Mouse (Mus musculus) kidney, embryonic 16.5 days (tissue): Measurements from ENCODE around the gene Rbx1. TPM values are rescaled to one million over a fixed set of nuclear protein-coding genes. Genes with fewer than 3 reads are reported as not detected.
A peak's percentile ranks its signal among the peaks of the same experiment; 100 is the strongest.
"Not testable (repeated sequence)": the region's sequence is repeated elsewhere in the genome, so short reads cannot be mapped to it uniquely, and the experiment has no call there.

Experiments used
- ATAC-seq: fragments of 200-750 bp; cut with Nextera tagmentation; 2 replicates; pipeline ENCODE4 v1.8.0; 2017; ENCODE audit warnings: moderate TSS enrichment; ENCODE audit not compliant: low FRiP score, low TSS enrichment
- H3K27ac ChIP-seq: fragments of 300-500 bp; sonication (generic); 2 replicates; pipeline ENCODE4 v1.5.1; 2014; ENCODE audit warnings: low read length
- H3K27me3 ChIP-seq: fragments of 300-500 bp; sonication (generic); 2 replicates; pipeline ENCODE4 v1.6.1; 2014; ENCODE audit warnings: low read length, control low read depth, mixed read lengths; ENCODE audit not compliant: insufficient read depth
- H3K36me3 ChIP-seq: fragments of 300-500 bp; sonication (generic); 2 replicates; pipeline ENCODE4 v1.6.1; 2014; ENCODE audit warnings: low read length, control low read depth, mixed read lengths; ENCODE audit not compliant: insufficient read depth
- H3K4me1 ChIP-seq: fragments of 300-500 bp; sonication (generic); 2 replicates; pipeline ENCODE4 v1.6.1; 2014; ENCODE audit warnings: low read length, control low read depth, mixed read lengths; ENCODE audit not compliant: insufficient read depth
- H3K4me2 ChIP-seq: fragments of 300-500 bp; sonication (generic); replicated peaks from 2 replicates; pipeline ENCODE4 v1.6.1; 2014; ENCODE audit warnings: low read depth, low read length
- H3K4me3 ChIP-seq: fragments of 300-500 bp; sonication (generic); 2 replicates; pipeline ENCODE4 v1.5.1; 2014; ENCODE audit warnings: mild to moderate bottlenecking, low read length
- H3K9ac ChIP-seq: fragments of 300-500 bp; sonication (generic); replicated peaks from 2 replicates; pipeline ENCODE4 v1.6.1; 2014; ENCODE audit warnings: low read length
- H3K9me3 ChIP-seq: fragments of 300-500 bp; sonication (generic); 2 replicates; pipeline ENCODE4 v1.6.1; 2016; ENCODE audit warnings: low read length, control low read depth
- WGBS: fragments of 180-500 bp; shearing (Covaris S2); extraction: QIAGEN DNeasy Blood & Tissue Kit; methylation state at CpG from one replicate; pipeline ENCODE4 v1.1.7; 2014; 5-methylcytosine and 5-hydroxymethylcytosine counted together
- polyA plus RNA-seq: library from polyadenylated mRNA; unstranded; fragments of >200 nt; fragmentation: Nextera tagmentation; extraction: Ambion mirVana; gene quantifications from 2 replicates; pipeline ENCODE4 v1.2.1, GENCODE M21; 2015

Gene Rbx1
- polyA plus RNA-seq, 1 experiment from 2014 or later, result 423 TPM

DNA sequence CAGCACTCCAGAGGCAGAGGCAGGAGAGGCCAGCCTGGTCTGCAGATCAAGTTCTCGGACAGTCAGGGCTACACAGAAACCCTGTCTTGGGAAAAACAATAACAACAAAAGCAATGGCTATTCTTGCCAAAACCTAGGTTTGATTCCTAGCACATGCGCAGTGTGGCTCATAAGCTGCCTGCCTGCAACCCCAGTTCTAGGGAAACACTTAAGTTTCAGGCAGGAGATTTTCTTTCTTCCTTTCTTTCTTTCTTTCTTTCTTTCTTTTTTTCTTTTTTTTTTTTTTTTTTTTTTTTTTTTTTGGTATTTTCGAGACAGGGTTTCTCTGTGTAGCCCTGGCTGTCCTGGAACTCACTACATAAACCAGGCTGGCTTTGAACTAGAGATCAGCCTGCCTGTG, 14.2 kb downstream of the Rbx1 start:
- not testable (repeated sequence) for H3K27ac ChIP-seq, H3K9ac ChIP-seq, H3K9me3 ChIP-seq, H3K4me2 ChIP-seq, H3K4me3 ChIP-seq, ATAC-seq, H3K4me1 ChIP-seq, H3K36me3 ChIP-seq, H3K27me3 ChIP-seq
- 72% methylated on average over 3 of the region's 3 CpGs for WGBS

- no peaks in the 10 kb centered on the region for H3K36me3 ChIP-seq
- no peaks in the 10 kb centered on the region for H3K9me3 ChIP-seq
- peak; percentile 35; the same call in 1 of the 2 replicates for ATAC-seq
- H3K4me2 ChIP-seq, result peak overlapping the region; percentile 64
- no peak overlapping the region for H3K27ac ChIP-seq
- WGBS, result 12% methylated on average over 13 of the region's 13 CpGs
- H3K4me1 ChIP-seq, result peaks cover 8% of the 10 kb centered on the region; the same call in 1 of the 2 replicates
- H3K9ac ChIP-seq, result peak overlapping the region; percentile 58; the same call in 1 of the 2 replicates
- peak overlapping the region; percentile 39 for H3K4me3 ChIP-seq
- no peaks in the 10 kb centered on the region for H3K27me3 ChIP-seq
Observed at GRCm38 (mm10) chr15:81480977-81481379, 14.9 kb downstream of the Rbx1 start.

DNA sequence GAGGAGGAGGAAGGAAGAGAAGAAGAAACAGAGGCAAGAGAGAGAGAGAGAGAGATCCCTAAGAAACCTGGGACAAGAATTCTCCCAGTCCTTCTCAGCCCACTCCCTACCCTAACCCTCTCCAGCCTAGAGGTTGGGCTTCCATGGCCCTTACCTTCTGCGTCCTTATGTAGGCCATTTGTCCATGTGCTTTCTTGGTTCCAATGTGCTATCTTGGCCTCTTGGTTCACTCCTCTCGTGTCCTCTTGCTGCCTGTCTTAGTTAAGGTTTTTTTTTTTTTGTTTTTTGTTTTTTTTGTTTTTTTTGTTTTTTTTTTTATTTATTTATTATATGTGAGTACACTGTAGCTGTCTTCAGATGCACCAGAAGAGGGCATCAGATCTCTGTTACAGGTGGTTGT, 16.9 kb downstream of the Rbx1 start:
- Histone ChIP-seq H3K4me2 (no peak overlapping the region), H3K9me3 (no peaks in the 10 kb centered on the region), H3K9ac (no peak overlapping the region), H3K36me3 (no peaks in the 10 kb centered on the region), H3K27ac (no peak overlapping the region), H3K4me3 (no peak overlapping the region), H3K27me3 (no peaks in the 10 kb centered on the region), H3K4me1 (peaks cover 8% of the 10 kb centered on the region; the same call in 1 of the 2 replicates)
- ATAC-seq, result no peak
- WGBS, result 82% methylated on average over 2 of the region's 2 CpGs

- H3K27me3 ChIP-seq, result no peaks in the 10 kb centered on the region
- H3K9ac ChIP-seq, result no peak overlapping the region
- WGBS, result 77% methylated on average over 6 of the region's 6 CpGs
- H3K27ac ChIP-seq, result no peak overlapping the region
- no peaks in the 10 kb centered on the region for H3K36me3 ChIP-seq
- no peak overlapping the region for H3K4me3 ChIP-seq
- H3K9me3 ChIP-seq, result no peaks in the 10 kb centered on the region
- no peak overlapping the region for H3K4me2 ChIP-seq
- ATAC-seq, result no peak
- H3K4me1 ChIP-seq, result peaks cover 8% of the 10 kb centered on the region; the same call in 1 of the 2 replicates
Observed at GRCm38 (mm10) chr15:81483691-81484090, 17.6 kb downstream of the Rbx1 start.

DNA sequence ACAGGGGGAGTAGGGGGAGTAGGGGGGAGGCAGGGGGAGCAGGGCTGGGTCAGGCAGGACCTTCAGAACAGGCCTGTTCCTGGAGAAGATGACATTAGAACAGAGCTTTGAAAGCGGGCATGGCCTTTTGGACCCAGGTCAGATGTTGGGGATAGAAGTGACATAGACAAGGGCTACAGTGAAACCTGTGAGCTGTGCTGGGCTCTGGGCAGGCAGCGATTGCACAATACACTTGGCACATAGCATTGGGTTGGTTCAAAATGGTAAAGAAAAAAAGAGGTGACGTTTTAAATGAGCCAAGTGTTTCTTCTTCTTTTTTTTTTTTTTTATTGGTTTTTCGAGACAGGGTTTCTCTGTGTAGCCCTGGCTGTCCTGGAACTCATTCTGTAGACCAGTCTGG, 19.4 kb downstream of the Rbx1 start:
- ATAC-seq, result no peak
- Histone ChIP-seq H3K27ac (no peak overlapping the region), H3K9ac (no peak overlapping the region), H3K36me3 (no peaks in the 10 kb centered on the region), H3K4me1 (peaks cover 8% of the 10 kb centered on the region; the same call in 1 of the 2 replicates), H3K9me3 (no peaks in the 10 kb centered on the region), H3K27me3 (no peaks in the 10 kb centered on the region), H3K4me3 (no peak overlapping the region), H3K4me2 (no peak overlapping the region)
- 75% methylated on average over 4 of the region's 4 CpGs for WGBS

- Histone ChIP-seq H3K4me3 (no peak overlapping the region), H3K9me3 (no peaks in the 10 kb centered on the region), H3K4me1 (no peaks in the 10 kb centered on the region), H3K4me2 (no peak overlapping the region), H3K36me3 (no peaks in the 10 kb centered on the region), H3K27ac (no peak overlapping the region), H3K9ac (no peak overlapping the region), H3K27me3 (no peaks in the 10 kb centered on the region)
- no peak for ATAC-seq
- 92% methylated on average over 2 of the region's 2 CpGs for WGBS
Observed at GRCm38 (mm10) chr15:81503466-81503865, 37.4 kb downstream of the Rbx1 start.

DNA sequence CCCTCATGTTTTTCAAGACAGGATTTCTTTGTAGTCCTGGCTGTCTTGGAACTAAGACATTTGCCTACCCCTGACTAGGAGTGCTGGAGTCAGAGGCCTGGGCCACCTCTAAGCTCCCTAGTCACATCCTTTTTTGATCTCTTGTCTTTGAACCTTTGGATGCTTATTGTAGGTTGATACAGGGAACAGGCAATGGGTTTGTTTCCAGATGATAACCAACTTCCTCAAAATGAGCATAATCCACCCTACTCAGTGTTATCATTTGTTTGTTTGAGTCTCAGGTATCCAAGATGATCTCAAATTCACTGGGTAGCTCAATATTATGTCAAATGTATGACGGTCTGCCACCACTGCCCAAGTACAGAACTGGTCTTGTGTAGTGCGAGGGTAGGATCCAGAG, 37.9 kb downstream of the Rbx1 start:
- no peak overlapping the region for H3K4me2 ChIP-seq
- H3K9ac ChIP-seq, result no peak overlapping the region
- no peak for ATAC-seq
- no peaks in the 10 kb centered on the region for H3K27me3 ChIP-seq
- no peaks in the 10 kb centered on the region for H3K4me1 ChIP-seq
- no peak overlapping the region for H3K4me3 ChIP-seq
- H3K9me3 ChIP-seq, result no peaks in the 10 kb centered on the region
- 90% methylated on average over 2 of the region's 2 CpGs for WGBS
- H3K36me3 ChIP-seq, result no peaks in the 10 kb centered on the region
- H3K27ac ChIP-seq, result no peak overlapping the region

- H3K4me1 ChIP-seq, result peaks cover 8% of the 10 kb centered on the region
- no peak overlapping the region for H3K27ac ChIP-seq
- ATAC-seq, result no peak
- H3K27me3 ChIP-seq, result no peaks in the 10 kb centered on the region
- no peak overlapping the region for H3K4me3 ChIP-seq
- no peak overlapping the region for H3K9ac ChIP-seq
- no peaks in the 10 kb centered on the region for H3K9me3 ChIP-seq
- H3K4me2 ChIP-seq, result no peak overlapping the region
- no peaks in the 10 kb centered on the region for H3K36me3 ChIP-seq
Observed at GRCm38 (mm10) chr15:81507201-81507600, 41.1 kb downstream of the Rbx1 start.

GRCm38 (mm10) chr15:81510621-81511020, 44.5 kb downstream of the Rbx1 start:
- no peaks in the 10 kb centered on the region for H3K27me3 ChIP-seq
- no peak overlapping the region for H3K4me3 ChIP-seq
- 0 out of 2 replicates have a peak overlapping the region, but pooled peaks have one; percentile 29 for H3K27ac ChIP-seq
- no peak overlapping the region for H3K9ac ChIP-seq
- H3K4me1 ChIP-seq, result peaks cover 20% of the 10 kb centered on the region
- H3K36me3 ChIP-seq, result no peaks in the 10 kb centered on the region
- H3K4me2 ChIP-seq, result no peak overlapping the region
- WGBS, result 83% methylated on average over 4 of the region's 4 CpGs
- no peaks in the 10 kb centered on the region for H3K9me3 ChIP-seq
- no peak for ATAC-seq

- Histone ChIP-seq H3K27me3 (no peaks in the 10 kb centered on the region), H3K36me3 (no peaks in the 10 kb centered on the region), H3K27ac (peak overlapping the region; percentile 86), H3K9me3 (no peaks in the 10 kb centered on the region), H3K4me1 (peaks cover 20% of the 10 kb centered on the region), H3K9ac (peak overlapping the region; percentile 50), H3K4me2 (peak overlapping the region; percentile 50), H3K4me3 (peak overlapping the region; percentile 32)
- 14% methylated on average over 21 of the region's 21 CpGs for WGBS
- ATAC-seq, result peak; percentile 16; the same call in 1 of the 2 replicates
Observed at GRCm38 (mm10) chr15:81511601-81512261, 45.6 kb downstream of the Rbx1 start.
